Mouse (Mus musculus): ENCODE results near the gene Itln1. TPM values are rescaled to one million over a fixed set of nuclear protein-coding genes. Genes with fewer than 3 reads are reported as not detected.

Gene Itln1
- polyA plus RNA-seq, 1 experiment from 2014 or later = not detected

- H3K9me3 ChIP-seq (replicated peaks) = no peaks in the 10 kb centered on the region
- H3K27ac ChIP-seq = no peak overlapping the region
- no peak overlapping the region for H3K4me3 ChIP-seq
- no peaks in the 10 kb centered on the region for H3K36me3 ChIP-seq
- no peaks in the 10 kb centered on the region for H3K27me3 ChIP-seq (ENCODE audit: low read depth, poor library complexity, severe bottlenecking)
- H3K4me1 ChIP-seq = no peaks in the 10 kb centered on the region
- 90% methylated on average over 11 of the region's 11 CpGs for WGBS
- no peak for DNase-seq (ENCODE audit: low spot score)
Observed at GRCm38 (mm10) chr1:171553359-171554341, 18.6 kb upstream of the Itln1 start.

- Histone ChIP-seq H3K4me1 (no peaks in the 10 kb centered on the region), H3K27me3 (ENCODE audit: low read depth, poor library complexity, severe bottlenecking) (no peaks in the 10 kb centered on the region), H3K4me3 (no peak overlapping the region), H3K27ac (no peak overlapping the region), H3K9me3 (replicated peaks) (no peaks in the 10 kb centered on the region), H3K36me3 (no peaks in the 10 kb centered on the region)
- 93% methylated on average over 2 of the region's 2 CpGs for WGBS
- DNase-seq (ENCODE audit: low spot score) = no peak
Observed at GRCm38 (mm10) chr1:171552230-171552629, 17.1 kb upstream of the Itln1 start.

GRCm38 (mm10) chr1:171551326-171551725 is 16.2 kb upstream of the Itln1 start:
- no peaks in the 10 kb centered on the region for H3K27me3 ChIP-seq (ENCODE audit: low read depth, poor library complexity, severe bottlenecking)
- no peaks in the 10 kb centered on the region for H3K36me3 ChIP-seq
- H3K4me3 ChIP-seq = no peak overlapping the region
- WGBS = 83% methylated on average over 7 of the region's 7 CpGs
- no peaks in the 10 kb centered on the region for H3K4me1 ChIP-seq
- H3K27ac ChIP-seq = no peak overlapping the region
- H3K9me3 ChIP-seq (replicated peaks) = no peaks in the 10 kb centered on the region
- no peak for DNase-seq (ENCODE audit: low spot score)

GRCm38 (mm10) chr1:171540694-171541093 is 5.6 kb upstream of the Itln1 start:
- H3K4me3 ChIP-seq = no peak overlapping the region
- H3K4me1 ChIP-seq = no peaks in the 10 kb centered on the region
- no peaks in the 10 kb centered on the region for H3K9me3 ChIP-seq (replicated peaks)
- WGBS = 88% methylated on average over 1 of the region's 1 CpGs
- DNase-seq (ENCODE audit: low spot score) = no peak
- H3K27ac ChIP-seq = no peak overlapping the region
- no peaks in the 10 kb centered on the region for H3K36me3 ChIP-seq
- no peaks in the 10 kb centered on the region for H3K27me3 ChIP-seq (ENCODE audit: low read depth, poor library complexity, severe bottlenecking)

- no peak for DNase-seq (ENCODE audit: low spot score)
- H3K27ac ChIP-seq = no peak overlapping the region
- no peaks in the 10 kb centered on the region for H3K4me1 ChIP-seq
- H3K9me3 ChIP-seq (replicated peaks) = no peaks in the 10 kb centered on the region
- no peaks in the 10 kb centered on the region for H3K27me3 ChIP-seq (ENCODE audit: low read depth, poor library complexity, severe bottlenecking)
- H3K4me3 ChIP-seq = no peak overlapping the region
- no peaks in the 10 kb centered on the region for H3K36me3 ChIP-seq
Observed at GRCm38 (mm10) chr1:171534557-171534956, 537 bp downstream of the Itln1 start.

- no peak overlapping the region for H3K4me3 ChIP-seq
- no peaks in the 10 kb centered on the region for H3K9me3 ChIP-seq (replicated peaks)
- no peak overlapping the region for H3K27ac ChIP-seq
- no peaks in the 10 kb centered on the region for H3K36me3 ChIP-seq
- WGBS = 64% methylated on average over 2 of the region's 2 CpGs
- DNase-seq (ENCODE audit: low spot score) = no peak
- no peaks in the 10 kb centered on the region for H3K27me3 ChIP-seq (ENCODE audit: low read depth, poor library complexity, severe bottlenecking)
- H3K4me1 ChIP-seq = no peaks in the 10 kb centered on the region
Observed at GRCm38 (mm10) chr1:171532830-171533229, 2.3 kb downstream of the Itln1 start.

GRCm38 (mm10) chr1:171531367-171531766 is 3.7 kb downstream of the Itln1 start:
- Histone ChIP-seq H3K9me3 (replicated peaks) (no peaks in the 10 kb centered on the region), H3K27ac (no peak overlapping the region), H3K4me1 (no peaks in the 10 kb centered on the region), H3K4me3 (no peak overlapping the region), H3K27me3 (ENCODE audit: low read depth, poor library complexity, severe bottlenecking) (no peaks in the 10 kb centered on the region), H3K36me3 (no peaks in the 10 kb centered on the region)
- 96% methylated on average over 4 of the region's 4 CpGs for WGBS
- no peak for DNase-seq (ENCODE audit: low spot score)

GRCm38 (mm10) chr1:171515557-171515956 is 19.5 kb downstream of the Itln1 start:
- Histone ChIP-seq H3K4me3 (no peak overlapping the region), H3K9me3 (replicated peaks) (no peaks in the 10 kb centered on the region), H3K36me3 (no peaks in the 10 kb centered on the region), H3K4me1 (no peaks in the 10 kb centered on the region), H3K27me3 (ENCODE audit: low read depth, poor library complexity, severe bottlenecking) (no peaks in the 10 kb centered on the region), H3K27ac (no peak overlapping the region)
- WGBS = 81% methylated on average over 4 of the region's 4 CpGs
- DNase-seq (ENCODE audit: low spot score) = no peak

GRCm38 (mm10) chr1:171515039-171515438 is 20.1 kb downstream of the Itln1 start:
- 11% methylated on average over 1 of the region's 1 CpGs for WGBS
- no peaks in the 10 kb centered on the region for H3K9me3 ChIP-seq (replicated peaks)
- no peak for DNase-seq (ENCODE audit: low spot score)
- no peaks in the 10 kb centered on the region for H3K4me1 ChIP-seq
- no peaks in the 10 kb centered on the region for H3K36me3 ChIP-seq
- H3K27me3 ChIP-seq (ENCODE audit: low read depth, poor library complexity, severe bottlenecking) = no peaks in the 10 kb centered on the region
- H3K4me3 ChIP-seq = no peak overlapping the region
- no peak overlapping the region for H3K27ac ChIP-seq

GRCm38 (mm10) chr1:171513760-171514159 is 21.3 kb downstream of the Itln1 start:
- H3K4me3 ChIP-seq = no peak overlapping the region
- no peaks in the 10 kb centered on the region for H3K27me3 ChIP-seq (ENCODE audit: low read depth, poor library complexity, severe bottlenecking)
- 93% methylated on average over 1 of the region's 1 CpGs for WGBS
- no peaks in the 10 kb centered on the region for H3K4me1 ChIP-seq
- H3K36me3 ChIP-seq = no peaks in the 10 kb centered on the region
- H3K27ac ChIP-seq = no peak overlapping the region
- no peak for DNase-seq (ENCODE audit: low spot score)
- H3K9me3 ChIP-seq (replicated peaks) = no peaks in the 10 kb centered on the region

GRCm38 (mm10) chr1:171513234-171513633 is 21.9 kb downstream of the Itln1 start:
- 89% methylated on average over 2 of the region's 2 CpGs for WGBS
- H3K27ac ChIP-seq = no peak overlapping the region

GRCm38 (mm10) chr1:171504586-171504985 is 30.5 kb downstream of the Itln1 start:
- 86% methylated on average over 4 of the region's 4 CpGs for WGBS
- Histone ChIP-seq H3K9me3 (replicated peaks) (no peaks in the 10 kb centered on the region), H3K27ac (no peak overlapping the region), H3K4me3 (no peak overlapping the region; the same call in 1 of the 2 replicates), H3K36me3 (no peaks in the 10 kb centered on the region), H3K4me1 (0 out of 2 replicates have a peak, but pooled peaks cover 8% of the 10 kb centered on the region), H3K27me3 (ENCODE audit: low read depth, poor library complexity, severe bottlenecking) (no peaks in the 10 kb centered on the region)
- DNase-seq (ENCODE audit: low spot score) = no peak

More at GRCm38 (mm10) chr1:171513234-171513633, 21.9 kb downstream of the Itln1 start:
- H3K9me3 ChIP-seq (replicated peaks) = no peaks in the 10 kb centered on the region
- DNase-seq (ENCODE audit: low spot score) = no peak
- no peaks in the 10 kb centered on the region for H3K4me1 ChIP-seq
- H3K36me3 ChIP-seq = no peaks in the 10 kb centered on the region
- H3K27me3 ChIP-seq (ENCODE audit: low read depth, poor library complexity, severe bottlenecking) = no peaks in the 10 kb centered on the region
- H3K4me3 ChIP-seq = no peak overlapping the region

GRCm38 (mm10) chr1:171503592-171504291 is 31.4 kb downstream of the Itln1 start:
- WGBS = under 1% methylated on average over 53 of the region's 53 CpGs
- peak; percentile 76 for DNase-seq (ENCODE audit: low spot score)
- Histone ChIP-seq H3K4me1 (0 out of 2 replicates have a peak, but pooled peaks cover 8% of the 10 kb centered on the region), H3K9me3 (replicated peaks) (no peaks in the 10 kb centered on the region), H3K27me3 (ENCODE audit: low read depth, poor library complexity, severe bottlenecking) (no peaks in the 10 kb centered on the region), H3K4me3 (peak overlapping the region; percentile 68), H3K27ac (peak overlapping the region; percentile 94), H3K36me3 (no peaks in the 10 kb centered on the region)

All from limb, embryonic 10.5 days (tissue).